Mouse (Mus musculus): ENCODE results near the gene Hnrnpul2. TPM values are rescaled to one million over a fixed set of nuclear protein-coding genes. Genes with fewer than 3 reads are reported as not detected.

Hnrnpul2 gene
- polyA plus RNA-seq, 1 experiment from 2014 or later: 5.1 TPM

- no peaks in the 10 kb centered on the region for H3K27me3 ChIP-seq (replicated peaks)
- H3K4me1 ChIP-seq (replicated peaks): peaks cover 13% of the 10 kb centered on the region
- H3K4me3 ChIP-seq (replicated peaks): peak within 1 kb of the TSS; percentile 73
- WGBS: under 1% methylated on average over 25 of the region's 25 CpGs
- peaks cover 14% of the 10 kb centered on the region for H3K36me3 ChIP-seq
- H3K9me3 ChIP-seq: no peaks in the 10 kb centered on the region
- peak within 1 kb of the TSS; percentile 80 for H3K9ac ChIP-seq
- ATAC-seq: peak; percentile 86
- H3K4me2 ChIP-seq (replicated peaks): peak within 1 kb of the TSS; percentile 83
- peak within 1 kb of the TSS; percentile 71 for H3K27ac ChIP-seq
These were observed 21.4 kb upstream of the Hnrnpul2 start, which contains the start of gene Polr2g for GRCm38 (mm10) chr19:8798264-8798946. Gene Polr2g, minus strand, starts transcription at chr19:8798577.

- peaks cover 9% of the 10 kb centered on the region for H3K36me3 ChIP-seq
- H3K9ac ChIP-seq: no peak overlapping the region
- H3K9me3 ChIP-seq: no peaks in the 10 kb centered on the region
- peaks cover 13% of the 10 kb centered on the region for H3K4me1 ChIP-seq (replicated peaks)
- H3K27ac ChIP-seq: no peak overlapping the region
- H3K4me2 ChIP-seq (replicated peaks): peak overlapping the region; percentile 83
- no peaks in the 10 kb centered on the region for H3K27me3 ChIP-seq (replicated peaks)
- ATAC-seq: no peak
- peak overlapping the region; percentile 73 for H3K4me3 ChIP-seq (replicated peaks)
These were observed 20.9 kb upstream of the Hnrnpul2 start for GRCm38 (mm10) chr19:8798947-8799315.

GRCm38 (mm10) chr19:8802130-8802821 is 17.5 kb upstream of the Hnrnpul2 start, which contains the start of gene Zbtb3:
Gene Zbtb3, plus strand, starts transcription at chr19:8802555.
- under 1% methylated on average over 30 of the region's 30 CpGs for WGBS
- ATAC-seq: peak; percentile 98
- Histone ChIP-seq H3K27ac (peak within 1 kb of the TSS; percentile 88), H3K27me3 (replicated peaks) (no peaks in the 10 kb centered on the region), H3K4me2 (replicated peaks) (peak within 1 kb of the TSS; percentile 73), H3K9ac (peak within 1 kb of the TSS; percentile 59), H3K4me1 (replicated peaks) (peaks cover 11% of the 10 kb centered on the region), H3K36me3 (no peaks in the 10 kb centered on the region), H3K9me3 (no peaks in the 10 kb centered on the region), H3K4me3 (replicated peaks) (peak within 1 kb of the TSS; percentile 62)

- WGBS: 92% methylated on average over 9 of the region's 9 CpGs
- H3K9ac ChIP-seq: no peak overlapping the region
- H3K27ac ChIP-seq: 0 out of 2 replicates have a peak overlapping the region, but pooled peaks have one; percentile 88
- peaks cover 7% of the 10 kb centered on the region for H3K4me1 ChIP-seq (replicated peaks)
- ATAC-seq: no peak
- no peaks in the 10 kb centered on the region for H3K27me3 ChIP-seq (replicated peaks)
- no peaks in the 10 kb centered on the region for H3K9me3 ChIP-seq
- H3K4me3 ChIP-seq (replicated peaks): peak overlapping the region; percentile 62
- H3K36me3 ChIP-seq: no peaks in the 10 kb centered on the region
- peak overlapping the region; percentile 73 for H3K4me2 ChIP-seq (replicated peaks)
These were observed 16.5 kb upstream of the Hnrnpul2 start for GRCm38 (mm10) chr19:8803204-8803780.

GRCm38 (mm10) chr19:8803879-8804660 is 15.7 kb upstream of the Hnrnpul2 start:
- H3K9ac ChIP-seq: no peak overlapping the region
- no peak overlapping the region for H3K4me3 ChIP-seq (replicated peaks)
- WGBS: 88% methylated on average over 11 of the region's 11 CpGs
- H3K27ac ChIP-seq: no peak overlapping the region
- peaks cover 7% of the 10 kb centered on the region for H3K4me1 ChIP-seq (replicated peaks)
- no peaks in the 10 kb centered on the region for H3K36me3 ChIP-seq
- H3K4me2 ChIP-seq (replicated peaks): no peak overlapping the region
- H3K9me3 ChIP-seq: no peaks in the 10 kb centered on the region
- ATAC-seq: no peak
- H3K27me3 ChIP-seq (replicated peaks): no peaks in the 10 kb centered on the region

- Histone ChIP-seq H3K9ac (no peak overlapping the region), H3K27me3 (replicated peaks) (no peaks in the 10 kb centered on the region), H3K4me1 (replicated peaks) (peaks cover 7% of the 10 kb centered on the region), H3K4me3 (replicated peaks) (no peak overlapping the region), H3K36me3 (peaks cover 7% of the 10 kb centered on the region; the same call in 1 of the 2 replicates), H3K9me3 (no peaks in the 10 kb centered on the region), H3K27ac (no peak overlapping the region), H3K4me2 (replicated peaks) (no peak overlapping the region)
- 94% methylated on average over 5 of the region's 5 CpGs for whole genome bisulfite sequencing
- no peak for ATAC-seq
These were observed 13.0 kb upstream of the Hnrnpul2 start for GRCm38 (mm10) chr19:8806810-8807209.

- Histone ChIP-seq H3K4me3 (replicated peaks) (no peak overlapping the region), H3K4me2 (replicated peaks) (no peak overlapping the region)
- WGBS: 73% methylated on average over 11 of the region's 11 CpGs
These were observed 4.0 kb upstream of the Hnrnpul2 start for GRCm38 (mm10) chr19:8815812-8816211.

GRCm38 (mm10) chr19:8817001-8817400 is 2.8 kb upstream of the Hnrnpul2 start:
- no peak for ATAC-seq
- 79% methylated on average over 3 of the region's 3 CpGs for WGBS
- peak overlapping the region; percentile 15 for H3K4me2 ChIP-seq (replicated peaks)

More at GRCm38 (mm10) chr19:8815812-8816211, 4.0 kb upstream of the Hnrnpul2 start:
- Histone ChIP-seq H3K36me3 (peaks cover 18% of the 10 kb centered on the region), H3K27me3 (replicated peaks) (no peaks in the 10 kb centered on the region), H3K9ac (no peak overlapping the region; the same call in 1 of the 2 replicates), H3K27ac (no peak overlapping the region), H3K9me3 (no peaks in the 10 kb centered on the region), H3K4me1 (replicated peaks) (peaks cover 19% of the 10 kb centered on the region)
- no peak for ATAC-seq

GRCm38 (mm10) chr19:8818301-8818798 is 1.5 kb upstream of the Hnrnpul2 start:
- Histone ChIP-seq H3K9me3 (no peaks in the 10 kb centered on the region), H3K27me3 (replicated peaks) (no peaks in the 10 kb centered on the region), H3K27ac (peak overlapping the region; percentile 100), H3K4me3 (replicated peaks) (peak overlapping the region; percentile 98), H3K36me3 (peaks cover 12% of the 10 kb centered on the region), H3K4me2 (replicated peaks) (peak overlapping the region; percentile 80), H3K9ac (peak overlapping the region; percentile 68), H3K4me1 (replicated peaks) (peaks cover 21% of the 10 kb centered on the region)
- ATAC-seq: no peak
- whole genome bisulfite sequencing: 21% methylated on average over 14 of the region's 14 CpGs

More at GRCm38 (mm10) chr19:8817001-8817400, 2.8 kb upstream of the Hnrnpul2 start:
- Histone ChIP-seq H3K27me3 (replicated peaks) (no peaks in the 10 kb centered on the region), H3K36me3 (peaks cover 12% of the 10 kb centered on the region), H3K4me3 (replicated peaks) (no peak overlapping the region), H3K27ac (no peak overlapping the region), H3K9ac (peak overlapping the region; percentile 11; the same call in 1 of the 2 replicates), H3K4me1 (replicated peaks) (peaks cover 19% of the 10 kb centered on the region), H3K9me3 (no peaks in the 10 kb centered on the region)

- Histone ChIP-seq H3K4me1 (replicated peaks) (peaks cover 21% of the 10 kb centered on the region), H3K9ac (peak within 1 kb of the TSS; percentile 98), H3K36me3 (peaks cover 6% of the 10 kb centered on the region), H3K4me3 (replicated peaks) (peak within 1 kb of the TSS; percentile 98), H3K27ac (peak within 1 kb of the TSS; percentile 100), H3K4me2 (replicated peaks) (peak within 1 kb of the TSS; percentile 80), H3K27me3 (replicated peaks) (no peaks in the 10 kb centered on the region), H3K9me3 (no peaks in the 10 kb centered on the region)
- WGBS: under 1% methylated on average over 33 of the region's 33 CpGs
- ATAC-seq: peak; percentile 93
These were observed 812 bp upstream of the Hnrnpul2 start, which contains the start of gene Ttc9c for GRCm38 (mm10) chr19:8818801-8819595. Gene Ttc9c, minus strand, starts transcription at chr19:8819333.

GRCm38 (mm10) chr19:8820424-8820956 is 680 bp downstream of the Hnrnpul2 start:
- no peaks in the 10 kb centered on the region for H3K9me3 ChIP-seq
- ATAC-seq: peak; percentile 26
- 0% methylated on average over 48 of the region's 48 CpGs for WGBS

More at GRCm38 (mm10) chr19:8820424-8820956, 680 bp downstream of the Hnrnpul2 start:
- H3K4me1 ChIP-seq (replicated peaks): peaks cover 21% of the 10 kb centered on the region
- H3K9ac ChIP-seq: peak overlapping the region; percentile 98
- H3K36me3 ChIP-seq: peaks cover 16% of the 10 kb centered on the region
- peak overlapping the region; percentile 80 for H3K4me2 ChIP-seq (replicated peaks)
- H3K27me3 ChIP-seq (replicated peaks): no peaks in the 10 kb centered on the region
- peak overlapping the region; percentile 100 for H3K27ac ChIP-seq
- H3K4me3 ChIP-seq (replicated peaks): peak overlapping the region; percentile 98

All from intestine, embryonic 15.5 days (tissue).